Mouse (Mus musculus): ENCODE results near the gene Mrvi1.

Mrvi1 gene

GRCm38 (mm10) chr7:110823076-110823475 is 159.2 kb downstream of the Mrvi1 start:
- DNase-seq, result no peak

- no peak for DNase-seq
Measured at GRCm38 (mm10) chr7:110822055-110822454, 160.2 kb downstream of the Mrvi1 start.

- no peak for DNase-seq
Measured at GRCm38 (mm10) chr7:110821653-110822052, 160.6 kb downstream of the Mrvi1 start.

GRCm38 (mm10) chr7:110821068-110821467 is 161.2 kb downstream of the Mrvi1 start:
- no peak for DNase-seq

- DNase-seq, result no peak
Measured at GRCm38 (mm10) chr7:110818787-110819350, 163.4 kb downstream of the Mrvi1 start.
